Mouse (Mus musculus): ENCODE measurements around the gene Ano4.

DNA sequence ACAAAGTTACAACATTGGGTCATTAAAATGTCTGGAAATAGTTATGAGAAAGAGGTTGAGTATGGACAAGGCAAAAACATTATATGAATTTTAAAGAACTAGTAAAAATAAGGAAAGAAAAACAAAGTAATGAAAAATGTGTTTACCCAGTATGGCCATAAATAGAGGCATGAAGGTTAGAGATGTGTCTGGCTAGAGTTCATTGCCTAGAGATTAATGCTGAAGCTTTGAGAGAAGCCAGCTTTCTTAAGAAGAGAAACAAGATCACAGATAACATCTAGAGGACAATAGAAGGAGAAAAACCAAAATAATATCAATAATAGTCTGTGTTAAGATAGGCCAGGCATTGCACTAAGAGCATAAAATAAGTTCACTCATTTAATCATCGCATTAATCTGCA, 180.0 kb downstream of the Ano4 start:
- TF ChIP-seq POLR2A (IDR thresholded peaks at IDR 0.05; ENCODE audit: borderline replicate concordance, extremely low read depth, insufficient read depth, insufficient read length, poor library complexity, severe bottlenecking) (no peak), CTCF (IDR thresholded peaks at IDR 0.05; ENCODE audit: borderline replicate concordance, extremely low read depth, insufficient read depth, insufficient read length) (no peak)
